Mouse (Mus musculus) inflammation-experienced regulatory T-cells, adult 16 weeks (primary cell): ENCODE measurements around the gene Ercc1. TPM values are rescaled to one million over a fixed set of nuclear protein-coding genes. Genes with fewer than 3 reads are reported as not detected.

Experiments
- polyA plus RNA-seq: library from polyadenylated mRNA; unstranded; fragments of 100-300 nt; shearing (Covaris generic); gene quantifications from one replicate; pipeline ENCODE4 v1.2.1, GENCODE M21; 2017

Gene Ercc1
- polyA plus RNA-seq, result 98.2 TPM

GRCm38 (mm10) chr7:19344237-19344847 is at the start of gene Ercc1:
Gene Ercc1, plus strand, starts transcription at chr7:19344778.

DNA sequence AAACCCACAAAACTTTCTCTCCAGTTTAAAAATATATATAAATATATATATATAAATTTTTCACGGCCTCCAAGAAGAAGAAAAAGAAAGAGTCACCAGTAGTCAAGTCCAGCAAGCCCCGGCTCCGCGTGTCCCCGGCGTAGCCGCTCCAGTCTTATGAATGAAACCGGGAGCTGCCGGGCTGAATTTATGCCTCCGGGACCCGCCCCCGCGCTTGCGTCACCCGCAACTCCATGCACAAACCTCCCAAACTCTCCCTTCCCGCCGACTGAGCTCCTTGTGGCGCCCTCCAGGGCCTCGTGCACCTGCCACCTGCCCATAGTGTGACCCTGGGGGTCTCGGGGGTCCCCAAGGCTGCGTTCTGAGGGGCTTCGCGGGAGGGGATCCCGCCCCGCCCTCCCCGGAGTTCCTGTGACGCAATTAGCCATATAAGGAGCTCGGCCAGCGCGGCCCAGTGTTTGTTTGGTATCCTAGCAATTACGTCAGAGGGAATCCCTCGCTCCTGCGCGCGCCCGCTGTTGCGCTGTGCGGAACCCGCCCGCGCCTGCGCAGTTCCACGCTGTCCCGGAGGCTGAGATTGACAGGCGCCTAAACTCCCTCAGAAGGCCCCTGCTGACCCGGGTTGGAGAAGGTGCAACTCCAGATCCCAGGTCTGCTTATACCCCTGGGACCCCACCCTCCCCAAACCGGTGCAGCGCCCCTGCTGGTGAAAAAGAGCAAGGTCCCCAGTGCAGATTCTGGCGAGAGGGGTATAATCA is 34.5 kb upstream of the Ercc1 start, which contains the start of gene Fosb:
Fosb (minus strand) TSS at position 168 of the 758 bp plus-strand sequence.

GRCm38 (mm10) chr7:19359299-19359891 is 14.8 kb downstream of the Ercc1 start, which contains the start of the genes Cd3eap and Ppp1r13l:
Gene Cd3eap, minus strand, starts transcription at chr7:19359483.
Gene Ppp1r13l, plus strand, starts transcription at chr7:19359749.

DNA sequence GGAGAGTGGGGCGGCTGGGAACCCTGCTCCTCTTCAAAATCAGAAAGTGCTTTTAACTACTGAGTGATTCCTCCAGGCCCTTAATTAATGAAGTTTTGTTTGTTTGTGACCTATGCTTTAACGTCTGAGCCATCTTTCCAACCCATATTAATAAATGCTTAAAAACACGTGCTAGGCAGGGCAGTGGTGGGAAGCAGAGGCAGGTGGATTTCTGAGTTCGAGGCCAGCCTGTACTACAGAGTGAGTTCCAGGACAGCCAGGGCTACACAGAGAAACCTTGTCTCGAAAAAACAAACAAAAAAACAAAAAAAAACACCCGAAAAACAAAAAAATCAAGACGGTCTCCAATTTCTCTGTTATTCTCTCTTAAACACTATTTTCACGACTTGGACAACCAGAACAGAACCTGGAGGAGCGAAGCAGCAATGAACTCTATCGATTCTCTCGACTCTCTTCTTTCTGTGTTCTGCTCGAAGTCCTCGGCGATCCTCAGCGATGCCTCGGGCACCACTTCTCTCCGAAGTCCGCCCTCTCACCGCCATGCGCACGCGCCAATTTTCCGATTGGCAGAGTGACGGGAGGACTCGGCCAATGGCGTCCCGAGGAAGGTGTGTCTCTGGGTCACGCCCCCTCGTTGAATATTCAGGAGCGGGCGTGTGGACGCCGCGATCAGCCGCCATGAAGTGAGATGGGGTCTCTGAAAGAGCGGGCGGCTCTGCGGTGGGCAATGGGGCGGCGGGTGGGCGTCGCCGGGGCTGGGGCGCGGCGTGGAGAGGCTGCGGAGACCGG is 37.0 kb downstream of the Ercc1 start, which contains the start of gene Ercc2:
Ercc2 (plus strand) TSS at position 634 of the 789 bp plus-strand sequence.

DNA sequence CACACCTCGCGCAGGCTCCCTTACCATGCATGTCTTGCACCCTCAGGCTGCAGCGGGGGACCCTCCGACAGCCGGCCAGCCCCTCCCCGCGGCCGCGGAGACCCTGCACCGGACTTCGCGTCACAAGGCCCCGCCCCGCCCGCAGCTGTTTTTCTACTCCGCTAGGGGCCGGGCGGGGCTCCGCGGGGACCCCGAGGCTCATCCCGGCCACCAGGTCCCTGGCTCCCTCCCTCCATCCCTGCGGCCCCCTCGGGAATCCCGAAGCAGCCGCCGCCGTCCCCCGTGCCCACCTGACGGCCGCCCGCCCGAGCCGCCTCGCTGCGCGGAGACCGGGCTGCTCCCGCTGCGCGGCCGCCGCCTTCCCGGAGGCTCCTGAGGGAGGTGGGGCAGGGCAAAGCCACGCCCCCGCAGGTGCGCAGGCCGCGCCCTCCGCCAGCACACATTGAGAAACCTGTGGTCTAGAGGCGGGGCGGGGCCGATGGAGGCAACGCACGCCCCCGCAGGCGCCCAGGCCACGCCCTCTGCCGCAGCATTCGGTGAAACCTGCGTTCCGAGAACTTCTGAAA is 59.2 kb downstream of the Ercc1 start, which contains the start of gene Klc3:
Klc3 (minus strand) TSS at position 374 of the 566 bp plus-strand sequence.

GRCm38 (mm10) chr7:19404476-19404875 is 59.9 kb downstream of the Ercc1 start, which contains the start of gene Ckm:
Gene Ckm, plus strand, starts transcription at chr7:19404776.

Other genes with a start within 250 kb of the Ercc1 start
- not detected for gene Gm4969, start 226.4 kb upstream of the Ercc1 start, polyA plus RNA-seq
- 36.5 TPM for gene Fbxo46, start 224.9 kb upstream of the Ercc1 start, polyA plus RNA-seq
- gene Qpctl, start 195.5 kb upstream of the Ercc1 start, polyA plus RNA-seq, result 14.1 TPM
- 46.5 TPM for gene Snrpd2, start 195.1 kb upstream of the Ercc1 start, polyA plus RNA-seq
- gene Gipr, start 178.7 kb upstream of the Ercc1 start, polyA plus RNA-seq, result not detected
- 38.3 TPM for gene Eml2, start 168.4 kb upstream of the Ercc1 start, polyA plus RNA-seq
- gene Gpr4, start 132.2 kb upstream of the Ercc1 start, polyA plus RNA-seq, result 0.10 TPM
- 25.0 TPM for gene Opa3, start 116.4 kb upstream of the Ercc1 start, polyA plus RNA-seq
- 290 TPM for gene Vasp, start 73.0 kb upstream of the Ercc1 start, polyA plus RNA-seq
- 3.4 TPM for gene Ppm1n, start 64.7 kb upstream of the Ercc1 start, polyA plus RNA-seq
- not detected for gene Rtn2, start 62.2 kb upstream of the Ercc1 start, polyA plus RNA-seq
- 0.62 TPM for gene Fosb, start 34.7 kb upstream of the Ercc1 start, polyA plus RNA-seq
- gene Cd3eap, start 14.7 kb downstream of the Ercc1 start, polyA plus RNA-seq, result 13.1 TPM
- 0.45 TPM for gene Ppp1r13l, start 15.0 kb downstream of the Ercc1 start, polyA plus RNA-seq
- gene Ercc2, start 37.2 kb downstream of the Ercc1 start, polyA plus RNA-seq, result 11.8 TPM
- 19.1 TPM for gene Klc3, start 59.3 kb downstream of the Ercc1 start, polyA plus RNA-seq
- not detected for gene Ckm, start 60.0 kb downstream of the Ercc1 start, polyA plus RNA-seq
- gene Mark4, start 114.0 kb downstream of the Ercc1 start, polyA plus RNA-seq, result 2.1 TPM
- gene Exoc3l2, start 118.6 kb downstream of the Ercc1 start, polyA plus RNA-seq, result not detected
- gene Bloc1s3, start 163.6 kb downstream of the Ercc1 start, polyA plus RNA-seq, result 0.56 TPM
- 106 TPM for gene Trappc6a, start 163.6 kb downstream of the Ercc1 start, polyA plus RNA-seq
- gene Nkpd1, start 173.1 kb downstream of the Ercc1 start, polyA plus RNA-seq, result not detected
- 5.9 TPM for gene Ppp1r37, start 218.3 kb downstream of the Ercc1 start, polyA plus RNA-seq
- 2.6 TPM for gene Zfp296, start 232.5 kb downstream of the Ercc1 start, polyA plus RNA-seq
- 100 TPM for gene Gemin7, start 232.8 kb downstream of the Ercc1 start, polyA plus RNA-seq